Mouse (Mus musculus) megakaryocyte, embryonic 14.5 days (primary cell): ENCODE measurements around the gene BC049352. TPM values are rescaled to one million over a fixed set of nuclear protein-coding genes. Genes with fewer than 3 reads are reported as not detected.
A peak's percentile ranks its signal among the peaks of the same experiment; 100 is the strongest.

ENCODE experiments used
- H3K27me3 ChIP-seq: replicated peaks from 2 replicates; pipeline ENCODE3; 2012; ENCODE audit warnings: inconsistent platforms
- H3K36me3 ChIP-seq: replicated peaks from 2 replicates; pipeline ENCODE3; 2012; ENCODE audit warnings: low read length, inconsistent platforms, mixed read lengths
- H3K4me1 ChIP-seq: 2 replicates; pipeline ENCODE4 v1.6.1; 2012; ENCODE audit warnings: inconsistent platforms
- H3K4me3 ChIP-seq: replicated peaks from 2 replicates; pipeline ENCODE3; 2012; ENCODE audit warnings: moderate library complexity, mild to moderate bottlenecking, inconsistent platforms
- H3K9me3 ChIP-seq: 2 replicates; pipeline ENCODE4 v1.6.1; 2012; ENCODE audit warnings: inconsistent platforms
- FLI1 ChIP-seq: IDR thresholded peaks from 2 replicates; pipeline ENCODE4 v1.6.1; 2012; ENCODE audit warnings: low read length, inconsistent platforms, mixed read lengths
- GATA1 ChIP-seq: IDR thresholded peaks from 3 replicates; pipeline ENCODE4 v1.6.1; 2012; ENCODE audit warnings: mixed read lengths, low read length, inconsistent platforms, borderline replicate concordance
- polyA plus RNA-seq: library from polyadenylated mRNA; stranded (reverse); fragments of >175 nt; gene quantifications from 2 replicates; pipeline ENCODE4 v1.2.3, GENCODE M21; 2012; ENCODE audit warnings: low replicate concordance; ENCODE audit not compliant: insufficient read depth

The BC049352 gene
- polyA plus RNA-seq, 1 experiment, result 0.13 TPM

- Histone ChIP-seq H3K27me3 (peaks cover 67% of the 10 kb centered on the region), H3K9me3 (no peaks in the 10 kb centered on the region), H3K4me1 (peaks cover 35% of the 10 kb centered on the region), H3K36me3 (no peaks in the 10 kb centered on the region), H3K4me3 (no peak overlapping the region)
- TF ChIP-seq GATA1, result no peak
- TF ChIP-seq FLI1, result no peak
These were observed 24.3 kb downstream of the BC049352 start for GRCm38 (mm10) chr9:45206121-45206520.

GRCm38 (mm10) chr9:45207015-45207743 lies 25.4 kb downstream of the BC049352 start:
- Histone ChIP-seq H3K4me1 (peaks cover 35% of the 10 kb centered on the region), H3K36me3 (no peaks in the 10 kb centered on the region), H3K9me3 (no peaks in the 10 kb centered on the region), H3K4me3 (no peak overlapping the region), H3K27me3 (peaks cover 67% of the 10 kb centered on the region)
- no peak for TF ChIP-seq FLI1
- no peak for TF ChIP-seq GATA1

GRCm38 (mm10) chr9:45212001-45212400 lies 30.2 kb downstream of the BC049352 start:
- H3K4me1 ChIP-seq, result peaks cover 20% of the 10 kb centered on the region

DNA sequence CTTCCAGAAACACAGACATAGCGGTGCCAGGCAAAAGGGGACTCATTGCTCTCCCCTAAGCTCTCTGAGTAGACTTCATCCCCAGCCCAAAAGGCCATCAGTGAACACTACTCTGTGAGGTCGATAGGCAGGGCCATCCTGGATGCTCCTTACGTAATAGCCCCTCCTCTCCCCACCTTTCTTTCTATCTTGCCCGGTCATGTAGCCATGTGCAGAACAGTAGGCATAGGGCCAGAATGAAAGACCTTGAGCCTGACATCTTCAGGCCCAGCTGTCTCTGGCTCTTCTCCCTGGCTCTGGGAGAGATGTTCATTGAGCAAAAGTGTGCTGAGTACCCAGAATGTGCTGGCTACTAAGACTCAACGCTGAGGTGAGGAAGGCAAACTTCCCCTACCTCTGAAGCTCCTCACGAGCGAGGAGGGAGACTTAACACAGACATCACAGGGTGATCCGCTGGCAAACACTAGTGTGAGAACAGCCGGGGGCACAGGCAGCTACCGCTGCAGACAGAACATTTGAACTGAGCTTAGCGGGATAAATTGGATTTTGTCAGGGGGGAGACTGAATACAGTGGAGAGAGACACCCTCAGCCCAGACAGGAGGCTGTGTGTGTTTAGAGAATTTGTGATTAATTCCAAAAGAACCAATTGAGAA lies 33.8 kb downstream of the BC049352 start:
- H3K4me3 ChIP-seq, result no peak overlapping the region
- no peak for TF ChIP-seq FLI1
- TF ChIP-seq GATA1, result no peak
- peaks cover 51% of the 10 kb centered on the region for H3K27me3 ChIP-seq

More at GRCm38 (mm10) chr9:45212001-45212400, 30.2 kb downstream of the BC049352 start:
- no peak overlapping the region for H3K4me3 ChIP-seq
- H3K36me3 ChIP-seq, result no peaks in the 10 kb centered on the region
- TF ChIP-seq GATA1 (no peak), FLI1 (no peak)
- H3K27me3 ChIP-seq, result peaks cover 72% of the 10 kb centered on the region
- peaks cover 6% of the 10 kb centered on the region for H3K9me3 ChIP-seq

GRCm38 (mm10) chr9:45219644-45220043 lies 37.8 kb downstream of the BC049352 start:
- H3K4me3 ChIP-seq, result no peak overlapping the region
- H3K27me3 ChIP-seq, result peaks cover 25% of the 10 kb centered on the region
- no peaks in the 10 kb centered on the region for H3K9me3 ChIP-seq
- TF ChIP-seq FLI1, result no peak
- H3K36me3 ChIP-seq, result peaks cover 3% of the 10 kb centered on the region
- peaks cover 54% of the 10 kb centered on the region for H3K4me1 ChIP-seq

More for the DNA sequence above, 33.8 kb downstream of the BC049352 start:
- peaks cover 14% of the 10 kb centered on the region for H3K4me1 ChIP-seq
- peaks cover 6% of the 10 kb centered on the region for H3K9me3 ChIP-seq
- no peaks in the 10 kb centered on the region for H3K36me3 ChIP-seq

DNA sequence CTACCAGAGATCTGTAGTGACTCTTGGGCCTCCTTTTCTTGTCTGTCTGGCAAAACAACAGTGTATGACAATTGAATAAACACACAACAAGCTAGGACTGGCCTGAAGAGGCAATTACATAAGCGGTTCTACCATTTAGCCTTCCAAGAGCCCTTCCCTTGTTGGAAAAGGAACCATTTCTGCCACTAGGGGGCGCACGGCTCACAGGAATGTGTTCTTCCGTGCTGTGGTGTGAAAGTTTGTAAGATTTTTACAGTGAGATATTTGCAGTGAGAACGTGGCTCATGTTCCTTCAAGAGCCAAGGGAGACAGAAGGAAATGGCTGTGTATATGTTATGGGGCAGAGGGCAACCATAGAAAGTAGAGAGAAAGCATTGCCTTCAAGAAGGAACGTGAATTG lies 39.8 kb downstream of the BC049352 start:
- peaks cover 73% of the 10 kb centered on the region for H3K4me1 ChIP-seq
- H3K4me3 ChIP-seq, result peak overlapping the region; percentile 20
- TF ChIP-seq GATA1 (no peak), FLI1 (no peak)
- peaks cover 16% of the 10 kb centered on the region for H3K27me3 ChIP-seq
- H3K36me3 ChIP-seq, result peaks cover 4% of the 10 kb centered on the region
- no peaks in the 10 kb centered on the region for H3K9me3 ChIP-seq

- Histone ChIP-seq H3K4me3 (no peak overlapping the region), H3K27me3 (peaks cover 12% of the 10 kb centered on the region), H3K36me3 (peaks cover 3% of the 10 kb centered on the region), H3K4me1 (peaks cover 61% of the 10 kb centered on the region), H3K9me3 (peaks cover 8% of the 10 kb centered on the region; the same call in 1 of the 2 replicates)
- TF ChIP-seq GATA1 (no peak), FLI1 (no peak)
These were observed 47.6 kb downstream of the BC049352 start for GRCm38 (mm10) chr9:45229359-45229758.

DNA sequence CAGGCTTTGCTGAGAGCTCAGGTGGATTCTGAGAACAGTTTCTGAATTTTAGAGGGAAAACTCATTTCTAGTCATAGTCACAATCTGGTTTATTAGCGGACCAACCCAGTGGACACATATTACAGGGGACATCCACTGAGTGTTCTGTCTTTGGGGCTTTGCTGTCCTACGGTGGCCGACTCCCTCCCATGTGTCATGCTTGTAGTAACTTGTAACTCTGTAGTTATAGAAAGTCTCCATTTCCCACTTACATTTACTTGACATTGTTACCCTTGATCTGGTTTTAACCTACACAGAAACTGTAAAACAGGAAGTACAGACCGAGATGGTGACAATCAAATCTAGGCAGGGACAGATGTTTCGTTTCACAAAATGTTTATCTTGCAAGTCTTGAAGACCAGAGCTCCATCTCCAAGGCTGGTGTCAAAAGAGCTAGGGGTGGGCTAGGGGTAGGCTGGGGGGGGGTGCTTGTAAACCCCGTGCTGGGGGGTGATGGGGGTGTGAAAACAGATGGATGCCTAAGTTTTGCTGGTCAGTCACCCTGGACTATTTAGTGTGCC lies 53.9 kb downstream of the BC049352 start:
- Histone ChIP-seq H3K27me3 (peaks cover 21% of the 10 kb centered on the region), H3K36me3 (no peaks in the 10 kb centered on the region), H3K4me1 (peaks cover 65% of the 10 kb centered on the region), H3K9me3 (peaks cover 8% of the 10 kb centered on the region; the same call in 1 of the 2 replicates), H3K4me3 (no peak overlapping the region)
- TF ChIP-seq GATA1 (no peak), FLI1 (no peak)

GRCm38 (mm10) chr9:45236744-45237143 lies 54.9 kb downstream of the BC049352 start:
- Histone ChIP-seq H3K27me3 (peaks cover 24% of the 10 kb centered on the region), H3K4me1 (peaks cover 66% of the 10 kb centered on the region), H3K9me3 (0 out of 2 replicates have a peak, but pooled peaks cover under 1% of the 10 kb centered on the region), H3K36me3 (no peaks in the 10 kb centered on the region), H3K4me3 (no peak overlapping the region)
- TF ChIP-seq FLI1, result no peak
- no peak for TF ChIP-seq GATA1

- TF ChIP-seq FLI1 (no peak), GATA1 (no peak)
- peaks cover 22% of the 10 kb centered on the region for H3K27me3 ChIP-seq
- H3K36me3 ChIP-seq, result peaks cover 5% of the 10 kb centered on the region
- no peaks in the 10 kb centered on the region for H3K9me3 ChIP-seq
- H3K4me3 ChIP-seq, result peak overlapping the region; percentile 78
- peaks cover 83% of the 10 kb centered on the region for H3K4me1 ChIP-seq
These were observed 59.6 kb downstream of the BC049352 start for GRCm38 (mm10) chr9:45241397-45241796.
